Mouse (Mus musculus): ENCODE measurements at regions not wholly inside any gene's neighbourhood (a gene's known extent, or its start where the extent isn't known, plus 50 kb on each side); places are given as distances from the start of the nearest gene placed in this dataset.

- ATAC-seq (ENCODE audit: insufficient read depth, low FRiP score), result no peak
- Histone ChIP-seq H3K27me3 (ENCODE audit: control insufficient read depth, insufficient read depth, low read length) (no peaks in the 10 kb centered on the region), H3K27ac (ENCODE audit: low read length) (no peak overlapping the region), H3K4me1 (ENCODE audit: control insufficient read depth, insufficient read depth, low read length) (peaks cover 4% of the 10 kb centered on the region; the same call in 1 of the 2 replicates), H3K9ac (ENCODE audit: low read length) (no peak overlapping the region), H3K36me3 (ENCODE audit: control insufficient read depth, insufficient read depth, low read length) (no peaks in the 10 kb centered on the region), H3K9me3 (replicated peaks; ENCODE audit: control insufficient read depth, low read length) (no peaks in the 10 kb centered on the region), H3K4me2 (ENCODE audit: low read depth, low read length) (no peak overlapping the region), H3K4me3 (replicated peaks; ENCODE audit: low read length) (no peak overlapping the region)
- WGBS, result 88% methylated on average over 4 of the region's 4 CpGs
These were observed 237.0 kb upstream of the Gm37988 start for GRCm38 (mm10) chr1:4570730-4571129.

GRCm38 (mm10) chr1:4571299-4572202 is 236.1 kb upstream of the Gm37988 start:
- peak overlapping the region; percentile 83 for H3K4me2 ChIP-seq (ENCODE audit: low read depth, low read length)
- H3K9ac ChIP-seq (ENCODE audit: low read length), result peak overlapping the region; percentile 81
- H3K4me1 ChIP-seq (ENCODE audit: control insufficient read depth, insufficient read depth, low read length), result peaks cover 4% of the 10 kb centered on the region; the same call in 1 of the 2 replicates
- peak overlapping the region; percentile 75 for H3K27ac ChIP-seq (ENCODE audit: low read length)
- H3K4me3 ChIP-seq (replicated peaks; ENCODE audit: low read length), result peak overlapping the region; percentile 65
- H3K27me3 ChIP-seq (ENCODE audit: control insufficient read depth, insufficient read depth, low read length), result no peaks in the 10 kb centered on the region
- under 1% methylated on average over 58 of the region's 58 CpGs for WGBS
- no peaks in the 10 kb centered on the region for H3K9me3 ChIP-seq (replicated peaks; ENCODE audit: control insufficient read depth, low read length)
- ATAC-seq (ENCODE audit: insufficient read depth, low FRiP score), result peak; percentile 93
- H3K36me3 ChIP-seq (ENCODE audit: control insufficient read depth, insufficient read depth, low read length), result no peaks in the 10 kb centered on the region

DNA sequence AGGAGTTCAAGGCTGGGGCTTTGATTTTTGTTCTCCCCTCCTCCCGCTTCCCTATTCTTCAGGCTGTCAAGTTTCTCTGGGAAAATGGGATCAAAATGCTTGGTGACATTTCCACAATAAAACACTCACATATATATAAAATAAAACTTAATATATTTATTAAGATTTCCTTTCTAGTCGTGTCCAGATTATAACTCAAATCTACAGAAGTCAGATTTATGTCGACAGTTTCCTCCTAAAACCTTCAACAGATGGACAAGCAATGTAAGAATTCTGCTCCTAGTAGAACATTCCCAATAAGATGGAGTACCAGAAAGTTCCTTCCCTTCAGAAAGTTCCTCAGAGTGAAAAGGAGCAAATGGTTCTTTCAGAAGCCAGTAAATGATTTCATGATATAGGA is 235.4 kb upstream of the Gm37988 start:
- H3K27ac ChIP-seq (ENCODE audit: low read length), result peak overlapping the region; percentile 75; the same call in 1 of the 2 replicates
- WGBS, result 57% methylated on average over 3 of the region's 3 CpGs
- H3K4me2 ChIP-seq (ENCODE audit: low read depth, low read length), result peak overlapping the region; percentile 83
- H3K36me3 ChIP-seq (ENCODE audit: control insufficient read depth, insufficient read depth, low read length), result no peaks in the 10 kb centered on the region
- peak overlapping the region; percentile 81; the same call in 1 of the 2 replicates for H3K9ac ChIP-seq (ENCODE audit: low read length)
- H3K4me1 ChIP-seq (ENCODE audit: control insufficient read depth, insufficient read depth, low read length), result peaks cover 4% of the 10 kb centered on the region; the same call in 1 of the 2 replicates
- H3K9me3 ChIP-seq (replicated peaks; ENCODE audit: control insufficient read depth, low read length), result no peaks in the 10 kb centered on the region
- peak overlapping the region; percentile 65 for H3K4me3 ChIP-seq (replicated peaks; ENCODE audit: low read length)
- no peaks in the 10 kb centered on the region for H3K27me3 ChIP-seq (ENCODE audit: control insufficient read depth, insufficient read depth, low read length)
- ATAC-seq (ENCODE audit: insufficient read depth, low FRiP score), result no peak

GRCm38 (mm10) chr1:4574101-4574500 is 233.6 kb upstream of the Gm37988 start:
- 69% methylated on average over 1 of the region's 1 CpGs for WGBS
- no peak overlapping the region for H3K4me2 ChIP-seq (ENCODE audit: low read depth, low read length)
- no peaks in the 10 kb centered on the region for H3K36me3 ChIP-seq (ENCODE audit: control insufficient read depth, insufficient read depth, low read length)
- no peak overlapping the region for H3K27ac ChIP-seq (ENCODE audit: low read length)
- no peaks in the 10 kb centered on the region for H3K27me3 ChIP-seq (ENCODE audit: control insufficient read depth, insufficient read depth, low read length)
- H3K4me1 ChIP-seq (ENCODE audit: control insufficient read depth, insufficient read depth, low read length), result peaks cover 4% of the 10 kb centered on the region; the same call in 1 of the 2 replicates
- H3K4me3 ChIP-seq (replicated peaks; ENCODE audit: low read length), result no peak overlapping the region
- H3K9me3 ChIP-seq (replicated peaks; ENCODE audit: control insufficient read depth, low read length), result no peaks in the 10 kb centered on the region
- no peak for ATAC-seq (ENCODE audit: insufficient read depth, low FRiP score)
- no peak overlapping the region for H3K9ac ChIP-seq (ENCODE audit: low read length)

DNA sequence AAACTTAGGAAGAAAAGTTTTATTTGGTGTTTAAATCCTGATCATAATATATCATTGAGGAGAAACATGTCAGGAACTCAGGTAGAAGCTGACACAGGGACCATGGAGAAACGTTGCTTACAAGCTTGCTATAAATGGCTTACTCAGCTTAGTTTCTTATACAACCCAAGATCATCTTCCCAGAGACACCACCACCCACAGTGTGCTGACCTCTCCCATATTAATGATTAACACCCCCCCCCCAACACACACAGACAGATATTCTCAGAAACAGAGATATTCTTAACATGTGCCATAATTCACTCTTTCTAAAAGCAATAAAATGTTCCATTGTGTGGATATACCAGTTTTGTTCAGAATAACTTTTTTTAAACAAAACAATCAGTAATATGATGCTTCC is 230.7 kb upstream of the Gm37988 start:
- Histone ChIP-seq H3K4me3 (replicated peaks; ENCODE audit: low read length) (no peak overlapping the region), H3K4me2 (ENCODE audit: low read depth, low read length) (no peak overlapping the region), H3K4me1 (ENCODE audit: control insufficient read depth, insufficient read depth, low read length) (no peaks in the 10 kb centered on the region), H3K36me3 (ENCODE audit: control insufficient read depth, insufficient read depth, low read length) (no peaks in the 10 kb centered on the region), H3K9ac (ENCODE audit: low read length) (no peak overlapping the region), H3K9me3 (replicated peaks; ENCODE audit: control insufficient read depth, low read length) (no peaks in the 10 kb centered on the region), H3K27me3 (ENCODE audit: control insufficient read depth, insufficient read depth, low read length) (no peaks in the 10 kb centered on the region), H3K27ac (ENCODE audit: low read length) (no peak overlapping the region)
- 35% methylated on average over 1 of the region's 1 CpGs for WGBS
- ATAC-seq (ENCODE audit: insufficient read depth, low FRiP score), result no peak

DNA sequence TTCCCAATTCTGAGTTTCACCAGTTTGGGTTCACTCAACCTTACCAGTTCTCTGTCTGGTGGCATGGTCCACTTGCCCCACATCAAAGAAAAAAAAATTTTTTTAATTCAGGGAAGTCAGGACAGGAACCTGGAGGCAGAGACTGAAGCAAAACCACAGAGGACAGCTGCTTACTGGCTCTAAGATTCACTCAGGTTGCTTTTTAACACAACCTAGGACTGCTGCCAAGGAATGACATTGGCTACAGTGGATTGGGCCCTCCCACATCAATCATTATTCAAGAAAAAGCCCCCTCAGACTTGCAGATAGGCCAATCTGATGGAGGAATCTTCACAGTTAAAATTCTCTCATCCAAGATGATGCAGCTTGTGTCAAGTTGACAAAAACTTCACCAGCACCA is 225.2 kb upstream of the Gm37988 start:
- Histone ChIP-seq H3K36me3 (ENCODE audit: control insufficient read depth, insufficient read depth, low read length) (no peaks in the 10 kb centered on the region), H3K27ac (ENCODE audit: low read length) (no peak overlapping the region), H3K9ac (ENCODE audit: low read length) (no peak overlapping the region), H3K27me3 (ENCODE audit: control insufficient read depth, insufficient read depth, low read length) (no peaks in the 10 kb centered on the region), H3K4me1 (ENCODE audit: control insufficient read depth, insufficient read depth, low read length) (no peaks in the 10 kb centered on the region), H3K4me3 (replicated peaks; ENCODE audit: low read length) (no peak overlapping the region), H3K9me3 (replicated peaks; ENCODE audit: control insufficient read depth, low read length) (no peaks in the 10 kb centered on the region), H3K4me2 (ENCODE audit: low read depth, low read length) (no peak overlapping the region)
- no peak for ATAC-seq (ENCODE audit: insufficient read depth, low FRiP score)

GRCm38 (mm10) chr1:4597856-4598255 is 209.8 kb upstream of the Gm37988 start:
- H3K36me3 ChIP-seq (ENCODE audit: control insufficient read depth, insufficient read depth, low read length), result no peaks in the 10 kb centered on the region
- H3K9ac ChIP-seq (ENCODE audit: low read length), result no peak overlapping the region
- H3K27ac ChIP-seq (ENCODE audit: low read length), result no peak overlapping the region
- no peak overlapping the region for H3K4me3 ChIP-seq (replicated peaks; ENCODE audit: low read length)
- H3K27me3 ChIP-seq (ENCODE audit: control insufficient read depth, insufficient read depth, low read length), result no peaks in the 10 kb centered on the region
- H3K9me3 ChIP-seq (replicated peaks; ENCODE audit: control insufficient read depth, low read length), result no peaks in the 10 kb centered on the region
- no peaks in the 10 kb centered on the region for H3K4me1 ChIP-seq (ENCODE audit: control insufficient read depth, insufficient read depth, low read length)
- ATAC-seq (ENCODE audit: insufficient read depth, low FRiP score), result no peak
- H3K4me2 ChIP-seq (ENCODE audit: low read depth, low read length), result no peak overlapping the region
- WGBS, result 67% methylated on average over 3 of the region's 3 CpGs

DNA sequence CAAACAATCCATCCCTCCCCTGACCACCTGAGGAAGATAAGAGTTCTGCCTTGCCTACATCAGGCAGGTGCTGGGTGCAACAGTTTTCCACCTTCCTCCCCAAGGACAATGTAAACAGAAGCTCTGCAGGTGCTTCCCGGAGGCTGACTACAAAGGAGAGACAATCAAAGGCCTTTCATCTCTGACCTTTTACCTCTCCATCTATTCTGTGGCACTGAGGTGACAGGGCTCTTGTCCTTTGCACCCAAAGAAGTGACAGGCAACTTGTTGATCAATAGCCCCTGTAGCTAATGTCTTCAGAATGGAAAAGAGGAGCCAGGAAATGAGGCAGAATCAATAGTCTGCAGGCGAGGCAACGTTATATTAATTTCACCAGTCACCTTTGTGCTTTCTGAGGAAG is 209.3 kb upstream of the Gm37988 start:
- Histone ChIP-seq H3K36me3 (ENCODE audit: control insufficient read depth, insufficient read depth, low read length) (no peaks in the 10 kb centered on the region), H3K27me3 (ENCODE audit: control insufficient read depth, insufficient read depth, low read length) (no peaks in the 10 kb centered on the region), H3K4me1 (ENCODE audit: control insufficient read depth, insufficient read depth, low read length) (no peaks in the 10 kb centered on the region), H3K27ac (ENCODE audit: low read length) (no peak overlapping the region), H3K9ac (ENCODE audit: low read length) (no peak overlapping the region), H3K4me2 (ENCODE audit: low read depth, low read length) (no peak overlapping the region), H3K4me3 (replicated peaks; ENCODE audit: low read length) (no peak overlapping the region), H3K9me3 (replicated peaks; ENCODE audit: control insufficient read depth, low read length) (no peaks in the 10 kb centered on the region)
- no peak for ATAC-seq (ENCODE audit: insufficient read depth, low FRiP score)
- WGBS, result 15% methylated on average over 3 of the region's 3 CpGs

DNA sequence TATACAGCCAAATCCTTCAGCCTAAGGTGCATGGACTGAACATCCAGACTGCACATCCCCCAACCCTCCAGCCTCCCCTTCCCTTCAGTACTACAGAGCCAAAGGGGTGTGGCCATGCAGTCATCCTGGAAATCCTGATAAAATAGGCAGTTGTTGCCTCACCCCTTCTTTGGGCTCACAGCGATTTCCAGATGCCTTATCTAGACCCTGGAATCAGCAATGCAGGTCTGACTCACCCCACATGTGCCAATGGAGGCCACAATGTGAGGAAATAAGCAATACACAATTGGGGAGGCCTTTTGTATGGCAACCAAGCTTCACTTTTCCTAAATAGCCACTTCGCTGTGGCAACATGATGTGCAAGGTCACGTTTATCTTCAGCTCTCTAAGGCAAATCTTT is 205.3 kb upstream of the Gm37988 start:
- Histone ChIP-seq H3K36me3 (ENCODE audit: control insufficient read depth, insufficient read depth, low read length) (no peaks in the 10 kb centered on the region), H3K27me3 (ENCODE audit: control insufficient read depth, insufficient read depth, low read length) (no peaks in the 10 kb centered on the region), H3K27ac (ENCODE audit: low read length) (no peak overlapping the region), H3K9ac (ENCODE audit: low read length) (no peak overlapping the region), H3K4me3 (replicated peaks; ENCODE audit: low read length) (no peak overlapping the region), H3K4me1 (ENCODE audit: control insufficient read depth, insufficient read depth, low read length) (no peaks in the 10 kb centered on the region), H3K4me2 (ENCODE audit: low read depth, low read length) (no peak overlapping the region), H3K9me3 (replicated peaks; ENCODE audit: control insufficient read depth, low read length) (no peaks in the 10 kb centered on the region)
- ATAC-seq (ENCODE audit: insufficient read depth, low FRiP score), result no peak
- WGBS, result 73% methylated on average over 3 of the region's 3 CpGs

Measured in stomach, embryonic 16.5 days (tissue).